Mouse (Mus musculus) heart, adult 2 months (tissue): ENCODE results near the gene Myo1c. TPM values are rescaled to one million over a fixed set of nuclear protein-coding genes. Genes with fewer than 3 reads are reported as not detected.

Experiments used
- DNase-seq, 2 experiments: peaks; one replicate each; pipeline ENCODE4 v3.0.0; 2021
- H3K27ac ChIP-seq: fragments of 200-600 bp; 2 replicates; pipeline ENCODE4 v1.8.1; 2022
- H3K27me3 ChIP-seq: fragments of 200-500 bp; 2 replicates; pipeline ENCODE4 v1.6.1; 2012; ENCODE audit warnings: mild to moderate bottlenecking, low read length, inconsistent platforms, mixed read lengths; ENCODE audit not compliant: control insufficient read depth, insufficient read depth
- H3K36me3 ChIP-seq: fragments of 200-500 bp; 2 replicates; pipeline ENCODE4 v1.6.1; 2012; ENCODE audit warnings: low read length, inconsistent platforms; ENCODE audit not compliant: control insufficient read depth, insufficient read depth
- H3K4me1 ChIP-seq: fragments of 200-500 bp; 2 replicates; pipeline ENCODE4 v1.6.1; 2011; ENCODE audit warnings: low read length; ENCODE audit not compliant: control insufficient read depth, insufficient read depth
- H3K4me3 ChIP-seq: fragments of 200-600 bp; 2 replicates; pipeline ENCODE4 v1.8.1; 2022
- H3K79me2 ChIP-seq: fragments of 200-500 bp; replicated peaks from 2 replicates; pipeline ENCODE4 v1.6.1; 2012; ENCODE audit warnings: mild to moderate bottlenecking, inconsistent platforms, low read length, moderate library complexity, mixed read lengths; ENCODE audit not compliant: control insufficient read depth, insufficient read depth
- H3K9ac ChIP-seq: fragments of 200-500 bp; 2 replicates; pipeline ENCODE4 v1.6.1; 2012; ENCODE audit warnings: low read depth, mild to moderate bottlenecking, control low read depth, inconsistent platforms, low read length, mixed read lengths
- CTCF ChIP-seq: fragments of 200-600 bp; IDR thresholded peaks from 2 replicates; pipeline ENCODE4 v1.8.1; 2022; ENCODE audit warnings: antibody characterized with exemption, mild to moderate bottlenecking, moderate library complexity
- EP300 ChIP-seq: fragments of 200-500 bp; IDR thresholded peaks from 2 replicates; pipeline ENCODE4 v1.6.1; 2011; ENCODE audit warnings: low read depth, low read length, control low read depth; ENCODE audit not compliant: insufficient read depth
- POLR2A ChIP-seq: fragments of 200-500 bp; IDR thresholded peaks from 2 replicates; pipeline ENCODE4 v1.6.1; 2011; ENCODE audit warnings: mild to moderate bottlenecking, low read depth, low read length, control low read depth; ENCODE audit not compliant: insufficient read depth
- WGBS: fragments of 180-500 bp; shearing (Covaris S2); methylation state at CpG from one replicate; pipeline ENCODE4 v1.1.7; 2018; 5-methylcytosine and 5-hydroxymethylcytosine counted together
- intact Hi-C: fragments of 180-260 bp; cut with DNase I; formaldehyde crosslinking; loops from one replicate; pipeline ENCODE4 v1.15.1; 2025
- polyA plus RNA-seq: library from polyadenylated mRNA; depleted of rRNA; stranded (reverse); fragments of >200 nt; gene quantifications from 2 replicates; pipeline ENCODE4 v1.2.3, GENCODE M21; 2012
- total RNA-seq, 2 experiments: library from RNA; stranded (reverse); gene quantifications; 2 replicates each; pipeline ENCODE4 v1.2.3; 2021

The Myo1c gene
- total and polyA plus RNA-seq, 3 experiments = 68.7 to 105 (median 96.9) TPM

GRCm38 (mm10) chr11:75674875-75675274 lies 24.6 kb downstream of the Myo1c start:
- intact Hi-C loops = no loop called here
- DNase-seq = no peak
- WGBS = 72% methylated on average over 3 of the region's 3 CpGs

DNA sequence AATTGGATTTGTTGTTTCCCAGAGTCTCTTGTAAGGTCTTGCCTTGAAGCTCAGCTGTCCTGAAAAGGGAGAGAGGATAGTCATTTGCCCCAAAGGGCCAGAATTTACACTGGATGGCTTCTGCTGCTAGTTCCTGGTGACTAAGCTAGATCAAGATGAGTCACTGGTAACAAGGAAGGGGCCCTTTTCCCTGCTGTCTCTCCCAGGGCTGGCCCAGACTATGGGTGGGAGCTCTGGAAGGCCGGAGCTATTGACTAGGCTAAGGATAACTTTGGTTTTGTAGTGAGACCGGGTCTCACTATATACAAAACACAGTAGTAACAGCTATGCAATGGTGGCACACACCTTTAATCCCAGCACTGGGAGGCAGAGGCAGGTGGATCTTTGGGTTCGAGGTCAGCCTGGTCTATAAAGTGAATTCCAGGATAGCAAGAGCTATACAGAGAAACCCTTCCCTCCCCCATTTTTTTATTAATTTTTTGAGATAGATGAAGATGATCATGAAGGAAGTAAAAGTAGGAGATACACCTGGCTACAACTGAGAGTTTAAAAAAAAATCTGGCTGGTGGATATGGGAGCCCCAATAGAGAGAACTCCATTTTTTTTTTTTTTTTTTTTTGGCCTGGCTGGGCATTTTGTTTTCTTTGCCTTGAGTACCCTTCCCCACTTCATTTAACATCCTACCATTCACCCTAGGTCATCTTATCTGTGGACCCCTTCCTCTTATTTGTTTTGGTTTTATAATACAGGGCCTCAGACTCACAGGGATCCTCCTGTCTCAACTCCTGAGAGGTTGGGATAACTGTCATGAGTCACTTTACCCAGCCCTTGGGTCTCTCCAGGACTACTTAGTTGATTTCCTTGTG lies 27.8 kb downstream of the Myo1c start:
- WGBS = 77% methylated on average over 3 of the region's 3 CpGs
- TF ChIP-seq EP300 (no peak), CTCF (no peak), POLR2A (no peak)
- Histone ChIP-seq H3K4me3 (peak overlapping the region; percentile 93), H3K27me3 (no peaks in the 10 kb centered on the region), H3K36me3 (peaks cover 23% of the 10 kb centered on the region), H3K9ac (peak overlapping the region; percentile 9), H3K4me1 (peaks cover 5% of the 10 kb centered on the region), H3K79me2 (peaks cover 2% of the 10 kb centered on the region; the same call in 1 of the 2 replicates), H3K27ac (peak overlapping the region; percentile 79)
- intact Hi-C loops = loop anchor here (2.0 kb wide), 2 partner anchors 21 to 43 kb away; no protein-coding TSS in a partner anchor
- DNase-seq = no peak

More at GRCm38 (mm10) chr11:75674875-75675274, 24.6 kb downstream of the Myo1c start:
- no peaks in the 10 kb centered on the region for H3K36me3 ChIP-seq
- no peaks in the 10 kb centered on the region for H3K27me3 ChIP-seq
- H3K4me1 ChIP-seq = no peaks in the 10 kb centered on the region
- 0 out of 2 replicates have a peak, but pooled peaks have one; percentile 18 for TF ChIP-seq EP300
- no peak for TF ChIP-seq CTCF
- peak; percentile 47; the same call in 1 of the 2 replicates for TF ChIP-seq POLR2A
- H3K9ac ChIP-seq = no peak overlapping the region
- H3K79me2 ChIP-seq = no peaks in the 10 kb centered on the region
- no peak overlapping the region for H3K4me3 ChIP-seq
- no peak overlapping the region for H3K27ac ChIP-seq

GRCm38 (mm10) chr11:75678747-75679438 lies 28.6 kb downstream of the Myo1c start, which contains the start of gene Crk:
Crk (plus strand) TSS chr11:75679259.
- intact Hi-C loops = loop anchor here (2.0 kb wide), 2 partner anchors 22 to 44 kb away; no protein-coding TSS in a partner anchor
- H3K4me1 ChIP-seq = peaks cover 5% of the 10 kb centered on the region
- DNase-seq = peak; percentile 98 to 99
- WGBS = under 1% methylated on average over 47 of the region's 55 CpGs
- H3K36me3 ChIP-seq = peaks cover 26% of the 10 kb centered on the region
- peak within 1 kb of the TSS; percentile 93 for H3K4me3 ChIP-seq
- no peak for TF ChIP-seq CTCF
- no peak for TF ChIP-seq EP300
- TF ChIP-seq POLR2A = peak; percentile 53
- peaks cover 2% of the 10 kb centered on the region; the same call in 1 of the 2 replicates for H3K79me2 ChIP-seq
- peak within 1 kb of the TSS; percentile 99 for H3K27ac ChIP-seq
- peak within 1 kb of the TSS; percentile 97 for H3K9ac ChIP-seq
- no peaks in the 10 kb centered on the region for H3K27me3 ChIP-seq

- peak overlapping the region; percentile 97 for H3K9ac ChIP-seq
- peak overlapping the region; percentile 93 for H3K4me3 ChIP-seq
- no peaks in the 10 kb centered on the region for H3K27me3 ChIP-seq
- H3K36me3 ChIP-seq = peaks cover 28% of the 10 kb centered on the region
- peaks cover 5% of the 10 kb centered on the region for H3K4me1 ChIP-seq
- H3K79me2 ChIP-seq = peaks cover 3% of the 10 kb centered on the region; the same call in 1 of the 2 replicates
- peak; percentile 82 for DNase-seq
- intact Hi-C loops = loop anchor here (2.0 kb wide), 2 partner anchors 23 to 45 kb away; no protein-coding TSS in a partner anchor
- TF ChIP-seq POLR2A = peak; percentile 57; the same call in 1 of the 2 replicates
- peak; percentile 54; the same call in 1 of the 2 replicates for TF ChIP-seq EP300
- peak; percentile 75 for TF ChIP-seq CTCF
- WGBS = 1% methylated on average over 43 of the region's 43 CpGs
- peak overlapping the region; percentile 99 for H3K27ac ChIP-seq
These were observed 29.3 kb downstream of the Myo1c start for GRCm38 (mm10) chr11:75679439-75680171.

DNA sequence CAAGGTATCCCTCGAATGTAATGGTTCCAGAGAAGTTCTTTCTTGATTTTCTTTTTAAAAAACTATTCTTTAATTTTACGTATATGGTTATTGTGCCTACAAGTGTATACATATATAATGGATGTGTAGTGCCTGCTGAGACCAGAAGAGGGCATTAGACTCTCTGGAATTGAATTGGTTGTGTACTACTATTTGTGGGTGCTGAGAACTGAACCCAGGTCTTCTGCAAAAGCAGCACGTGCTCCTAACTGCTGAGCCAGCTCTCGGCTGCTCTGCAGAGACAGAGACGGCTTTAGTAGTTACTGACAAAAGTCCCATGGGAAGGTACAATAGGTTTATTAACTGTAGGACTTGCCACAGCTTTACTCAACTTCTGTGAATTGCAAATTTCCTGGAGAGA lies 34.2 kb downstream of the Myo1c start:
- no peak for DNase-seq
- 76% methylated on average over 5 of the region's 5 CpGs for WGBS
- H3K4me3 ChIP-seq = no peak overlapping the region
- no peak overlapping the region for H3K27ac ChIP-seq
- H3K4me1 ChIP-seq = peaks cover 11% of the 10 kb centered on the region
- H3K9ac ChIP-seq = no peak overlapping the region
- TF ChIP-seq POLR2A = no peak
- peak; percentile 39; the same call in 1 of the 2 replicates for TF ChIP-seq CTCF
- no peaks in the 10 kb centered on the region for H3K27me3 ChIP-seq
- intact Hi-C loops = no loop called here
- peaks cover 45% of the 10 kb centered on the region for H3K36me3 ChIP-seq
- H3K79me2 ChIP-seq = peaks cover 9% of the 10 kb centered on the region
